8 mouse cellular contexts compared by ENCODE assay signal in the genomic region with DNA sequence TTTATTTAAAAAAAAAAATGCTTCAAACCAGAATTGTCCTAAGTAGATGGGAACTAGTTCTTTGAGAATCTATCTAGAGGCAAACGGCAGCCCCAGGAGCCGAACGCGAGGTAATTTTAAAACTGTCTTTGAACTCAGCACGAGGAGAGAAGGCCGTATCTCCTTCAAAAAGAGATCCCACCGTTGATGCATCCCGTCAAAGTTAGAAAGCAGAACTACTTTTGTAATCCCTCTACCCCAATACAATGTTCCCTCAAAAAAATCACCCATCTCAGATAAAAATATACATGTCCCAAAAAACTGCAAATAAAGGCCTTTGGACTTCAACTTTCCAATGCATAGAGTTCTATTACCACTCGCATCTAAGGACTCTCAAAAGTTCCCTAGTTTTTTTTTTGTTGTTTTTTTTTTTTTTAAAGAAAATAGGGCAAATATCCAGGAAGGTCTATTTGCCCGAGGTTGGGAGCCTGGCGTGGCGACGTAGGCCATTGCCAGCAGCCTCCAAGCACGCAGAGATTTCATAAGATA. TPM values are rescaled to one million over a fixed set of nuclear protein-coding genes. Genes with fewer than 3 reads are reported as not detected.
DNase-seq lines count a peak whose midpoint lies in the region; ATAC-seq lines count a peak whose summit lies in the region.

No protein-coding gene starts in this region.

- H3K9me3 ChIP-seq in limb, embryonic 13.5 days: no peaks in the 10 kb centered on the region
- H3K9me3 ChIP-seq in stomach, embryonic 15.5 days: no peaks in the 10 kb centered on the region

- peak overlapping the region; percentile 96 for H3K9ac ChIP-seq in limb, embryonic 13.5 days
- H3K9ac ChIP-seq in stomach, embryonic 15.5 days: peak overlapping the region; percentile 95

- peaks cover 58% of the 10 kb centered on the region for H3K4me1 ChIP-seq in limb, embryonic 13.5 days
- H3K4me1 ChIP-seq in stomach, embryonic 15.5 days: peaks cover 34% of the 10 kb centered on the region

- H3K36me3 ChIP-seq in limb, embryonic 13.5 days: no peaks in the 10 kb centered on the region
- no peaks in the 10 kb centered on the region for H3K36me3 ChIP-seq in stomach, embryonic 15.5 days

- peaks cover 15% of the 10 kb centered on the region for H3K27me3 ChIP-seq in limb, embryonic 13.5 days
- no peaks in the 10 kb centered on the region for H3K27me3 ChIP-seq in stomach, embryonic 15.5 days (replicated peaks)

- peak overlapping the region; percentile 94 for H3K4me2 ChIP-seq in limb, embryonic 13.5 days (replicated peaks)
- peak overlapping the region; percentile 89 for H3K4me2 ChIP-seq in stomach, embryonic 15.5 days

- WGBS in limb, embryonic 13.5 days: under 1% methylated on average over 14 of the region's 14 CpGs
- WGBS in stomach, embryonic 15.5 days: 5% methylated on average over 14 of the region's 14 CpGs

- peak; percentile 44 for DNase-seq in embryo, embryonic 10.5 days (ENCODE audit: low spot score)
- no peak for DNase-seq in embryo, embryonic 10 days (ENCODE audit: low spot score)
- peak; percentile 26 for DNase-seq in retina, embryonic 14.5 days (ENCODE audit: low spot score)
- no peak for DNase-seq in retina, postnatal 1 day
- no peak for DNase-seq in right cerebral cortex, postnatal 10 days (ENCODE audit: low spot score in 2 of 2)
- DNase-seq in thymus, postnatal 10 days (ENCODE audit: low spot score in 2 of 2): no peak

- H3K27ac ChIP-seq in limb, embryonic 13.5 days: peak overlapping the region; percentile 95
- H3K27ac ChIP-seq in stomach, embryonic 15.5 days: peak overlapping the region; percentile 100

- H3K4me3 ChIP-seq in limb, embryonic 13.5 days: peak overlapping the region; percentile 94
- H3K4me3 ChIP-seq in stomach, embryonic 15.5 days (replicated peaks): peak overlapping the region; percentile 77

- ATAC-seq in limb, embryonic 13.5 days (ENCODE audit: low FRiP score, low read depth): no peak
- ATAC-seq in stomach, embryonic 15.5 days (ENCODE audit: insufficient read depth, low FRiP score, low read depth): no peak

RNA-seq across cellular contexts. Expression of a gene that starts 2.0 kb away (rescaled TPM):
- 123 TPM in 2 replicates for polyA plus RNA-seq in limb, embryonic 13.5 days (2015; fragmentation: Nextera tagmentation; extraction: Ambion mirVana)
- 96.7 and 104 TPM in 2 replicates for polyA plus RNA-seq in stomach, embryonic 15.5 days (2015; fragmentation: Nextera tagmentation; extraction: Ambion mirVana)

RNA-seq across cellular contexts. Expression of a gene that starts 3.0 kb away (rescaled TPM):
- 74.0 and 75.0 TPM in 2 replicates for polyA plus RNA-seq in limb, embryonic 13.5 days (2015; fragmentation: Nextera tagmentation; extraction: Ambion mirVana)
- 87.8 and 91.4 TPM in 2 replicates for polyA plus RNA-seq in stomach, embryonic 15.5 days (2015; fragmentation: Nextera tagmentation; extraction: Ambion mirVana)

Comparison
In these comparisons a context has a peak if more than half of its experiments do, and no peak if none do; other contexts are left out.
1. DNase-seq: peak in embryo, embryonic 10.5 days (single experiment) and retina, embryonic 14.5 days (single experiment); none in embryo, embryonic 10 days (single experiment), retina, postnatal 1 day (single experiment), right cerebral cortex, postnatal 10 days (0 of 2) and thymus, postnatal 10 days (0 of 2).